Mouse (Mus musculus) liver, adult 2 months (tissue): ENCODE results near the gene Mtg1. TPM values are rescaled to one million over a fixed set of nuclear protein-coding genes. Genes with fewer than 3 reads are reported as not detected.

Source experiments
- DNase-seq: peaks from one replicate; pipeline ENCODE4 v3.0.0-alpha.2; 2011; ENCODE audit warnings: low read depth, low spot score; ENCODE audit errors: extremely low read depth
- H3K27ac ChIP-seq: fragments of 200-500 bp; replicated peaks from 2 replicates; pipeline ENCODE4 v1.5.1; 2012; ENCODE audit warnings: low read depth, mild to moderate bottlenecking, control low read depth, inconsistent platforms, low read length; ENCODE audit not compliant: insufficient read depth
- H3K27me3 ChIP-seq: fragments of 200-500 bp; 2 replicates; pipeline ENCODE4 v1.6.1; 2012; ENCODE audit warnings: mild to moderate bottlenecking, moderate library complexity, low read length, inconsistent platforms; ENCODE audit not compliant: control insufficient read depth, insufficient read depth
- H3K36me3 ChIP-seq: fragments of 200-500 bp; 2 replicates; pipeline ENCODE4 v1.6.1; 2012; ENCODE audit warnings: low read length, inconsistent platforms; ENCODE audit not compliant: control insufficient read depth, insufficient read depth
- H3K4me1 ChIP-seq: fragments of 200-500 bp; 2 replicates; pipeline ENCODE4 v1.6.1; 2011; ENCODE audit warnings: low read length; ENCODE audit not compliant: control insufficient read depth, insufficient read depth
- H3K4me3 ChIP-seq: fragments of 200-500 bp; 2 replicates; pipeline ENCODE4 v1.5.1; 2011; ENCODE audit warnings: low read depth, mild to moderate bottlenecking, control low read depth, low read length, moderate library complexity; ENCODE audit not compliant: insufficient read depth
- H3K79me2 ChIP-seq: fragments of 200-500 bp; 2 replicates; pipeline ENCODE4 v1.6.1; 2012; ENCODE audit warnings: inconsistent platforms, mild to moderate bottlenecking, low read length, moderate library complexity; ENCODE audit not compliant: control insufficient read depth, insufficient read depth
- H3K9ac ChIP-seq: fragments of 200-500 bp; 2 replicates; pipeline ENCODE4 v1.6.1; 2012; ENCODE audit warnings: low read depth, mild to moderate bottlenecking, control low read depth, inconsistent platforms, low read length
- CTCF ChIP-seq: fragments of 200-500 bp; IDR thresholded peaks from 2 replicates; pipeline ENCODE4 v1.5.1; 2011; ENCODE audit warnings: low read depth, low read length, control low read depth
- POLR2A ChIP-seq: fragments of 200-500 bp; IDR thresholded peaks from 2 replicates; pipeline ENCODE4 v1.6.1; 2011; ENCODE audit warnings: low read length, control low read depth; ENCODE audit not compliant: insufficient read depth; ENCODE audit errors: extremely low read depth
- WGBS: fragments of 180-500 bp; shearing (Covaris S2); methylation state at CpG from one replicate; pipeline ENCODE4 v1.1.7; 2018; 5-methylcytosine and 5-hydroxymethylcytosine counted together
- polyA plus RNA-seq: library from polyadenylated mRNA; depleted of rRNA; stranded (reverse); fragments of >200 nt; gene quantifications from 2 replicates; pipeline ENCODE4 v1.2.3, GENCODE M21; 2012
- total RNA-seq: library from RNA; depleted of rRNA; stranded (reverse); fragments of >200 nt; gene quantifications from 2 replicates; pipeline ENCODE4 v1.2.3, GENCODE M21; 2014

Mtg1 gene
- total and polyA plus RNA-seq, 2 experiments = 17.4 to 29.7 TPM

DNA sequence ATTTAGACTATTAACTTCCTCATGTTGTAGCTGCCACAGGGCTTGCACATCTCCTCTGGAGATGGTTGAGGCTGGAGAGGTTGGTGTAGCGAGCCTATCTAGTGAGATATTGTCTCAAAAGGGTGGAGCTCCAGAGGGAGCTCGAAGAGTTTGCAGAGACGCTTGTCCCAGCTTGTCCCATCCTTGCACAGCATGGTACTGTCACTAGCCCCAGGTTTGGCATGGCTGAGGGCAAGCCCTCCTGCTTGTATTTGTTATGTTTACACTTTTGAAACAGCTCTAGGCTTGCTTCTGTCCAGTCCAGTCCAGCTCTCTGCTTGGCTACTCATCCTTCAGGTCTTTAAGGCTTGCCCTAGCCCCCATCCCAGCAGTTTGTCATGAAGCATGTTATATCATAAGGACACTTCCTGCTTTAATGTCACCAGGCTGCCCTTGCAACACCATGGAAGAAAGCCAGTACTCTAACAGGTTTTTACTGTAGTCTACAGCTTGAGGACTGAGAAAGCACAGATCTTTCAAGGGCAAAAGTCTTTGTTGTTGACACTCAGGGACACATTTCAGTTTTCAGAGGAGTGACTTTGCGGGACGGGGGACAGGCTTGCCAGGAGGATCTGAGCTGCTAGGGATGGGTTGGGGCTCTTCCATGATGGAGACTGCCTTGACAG is 2.1 kb upstream of the Mtg1 start:
- Histone ChIP-seq H3K9ac (no peak overlapping the region), H3K36me3 (peaks cover 22% of the 10 kb centered on the region), H3K4me3 (no peak overlapping the region), H3K27ac (no peak overlapping the region), H3K79me2 (no peaks in the 10 kb centered on the region), H3K27me3 (no peaks in the 10 kb centered on the region), H3K4me1 (peaks cover 2% of the 10 kb centered on the region; the same call in 1 of the 2 replicates)
- TF ChIP-seq POLR2A (no peak), CTCF (no peak)
- WGBS = 90% methylated on average over 5 of the region's 5 CpGs
- DNase-seq = no peak

GRCm38 (mm10) chr7:140138021-140138310 is 602 bp downstream of the Mtg1 start:
- Histone ChIP-seq H3K27me3 (no peaks in the 10 kb centered on the region), H3K36me3 (peaks cover 4% of the 10 kb centered on the region), H3K4me3 (peak overlapping the region; percentile 82), H3K79me2 (no peaks in the 10 kb centered on the region), H3K9ac (peak overlapping the region; percentile 90), H3K4me1 (peaks cover 2% of the 10 kb centered on the region; the same call in 1 of the 2 replicates), H3K27ac (peak overlapping the region; percentile 72)
- TF ChIP-seq POLR2A (no peak), CTCF (no peak)
- WGBS = under 1% methylated on average over 8 of the region's 8 CpGs
- no peak for DNase-seq

DNA sequence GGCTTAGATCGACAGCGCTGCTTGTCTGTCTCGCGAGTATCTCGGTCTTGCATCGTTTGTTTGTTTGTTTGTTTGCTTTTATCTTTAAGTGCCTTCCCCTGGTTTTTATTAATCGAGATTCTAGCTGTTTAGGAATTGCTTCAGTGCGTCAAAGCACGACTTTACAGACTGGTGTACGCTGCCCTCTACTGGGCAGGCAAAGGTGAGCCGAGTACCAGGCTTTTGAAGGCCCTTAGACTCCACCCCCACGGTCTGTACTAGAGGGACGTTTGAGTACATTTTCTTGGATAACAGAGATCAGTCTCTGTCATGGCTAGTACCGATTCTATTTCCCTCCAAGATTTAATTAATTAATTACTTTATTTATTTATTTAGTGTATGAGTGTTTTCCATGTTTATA is 4.0 kb downstream of the Mtg1 start:
- Histone ChIP-seq H3K79me2 (no peaks in the 10 kb centered on the region), H3K27me3 (no peaks in the 10 kb centered on the region), H3K4me3 (no peak overlapping the region), H3K36me3 (no peaks in the 10 kb centered on the region), H3K4me1 (peaks cover 2% of the 10 kb centered on the region; the same call in 1 of the 2 replicates), H3K27ac (no peak overlapping the region), H3K9ac (no peak overlapping the region)
- WGBS = 4% methylated on average over 14 of the region's 14 CpGs
- peak; percentile 53 for DNase-seq
- TF ChIP-seq POLR2A (no peak), CTCF (peak; percentile 91)

GRCm38 (mm10) chr7:140144550-140144949 is 7.2 kb downstream of the Mtg1 start:
- H3K79me2 ChIP-seq = no peaks in the 10 kb centered on the region
- 91% methylated on average over 4 of the region's 4 CpGs for WGBS
- no peaks in the 10 kb centered on the region for H3K27me3 ChIP-seq
- no peak overlapping the region for H3K9ac ChIP-seq
- no peak overlapping the region for H3K27ac ChIP-seq
- DNase-seq = no peak
- TF ChIP-seq POLR2A = no peak
- TF ChIP-seq CTCF = no peak
- no peak overlapping the region for H3K4me3 ChIP-seq
- no peaks in the 10 kb centered on the region for H3K4me1 ChIP-seq
- H3K36me3 ChIP-seq = no peaks in the 10 kb centered on the region; the same call in 1 of the 2 replicates

GRCm38 (mm10) chr7:140153383-140153782 is 16.0 kb downstream of the Mtg1 start:
- H3K36me3 ChIP-seq = peaks cover 4% of the 10 kb centered on the region; the same call in 1 of the 2 replicates
- H3K27ac ChIP-seq = peak overlapping the region; percentile 16; the same call in 1 of the 2 replicates
- no peaks in the 10 kb centered on the region for H3K4me1 ChIP-seq
- H3K9ac ChIP-seq = peak overlapping the region; percentile 49; the same call in 1 of the 2 replicates
- peaks cover 5% of the 10 kb centered on the region for H3K27me3 ChIP-seq
- WGBS = 14% methylated on average over 28 of the region's 28 CpGs
- peak overlapping the region; percentile 44; the same call in 1 of the 2 replicates for H3K4me3 ChIP-seq
- DNase-seq = no peak
- TF ChIP-seq POLR2A (no peak), CTCF (no peak)
- no peaks in the 10 kb centered on the region for H3K79me2 ChIP-seq

- peak overlapping the region; percentile 16; the same call in 1 of the 2 replicates for H3K27ac ChIP-seq
- H3K27me3 ChIP-seq = peaks cover 5% of the 10 kb centered on the region
- TF ChIP-seq CTCF (no peak), POLR2A (no peak)
- DNase-seq = no peak
- H3K79me2 ChIP-seq = no peaks in the 10 kb centered on the region
- no peaks in the 10 kb centered on the region for H3K4me1 ChIP-seq
- 28% methylated on average over 4 of the region's 4 CpGs for WGBS
- peak overlapping the region; percentile 55; the same call in 1 of the 2 replicates for H3K4me3 ChIP-seq
- H3K9ac ChIP-seq = no peak overlapping the region
- peaks cover 4% of the 10 kb centered on the region; the same call in 1 of the 2 replicates for H3K36me3 ChIP-seq
Observed at GRCm38 (mm10) chr7:140153829-140154217, 16.5 kb downstream of the Mtg1 start.
